Mouse (Mus musculus) bone marrow, adult 2 months (tissue): ENCODE measurements around the gene Apbb2.

Experiments
- CTCF ChIP-seq: fragments of 200-500 bp; IDR thresholded peaks from 2 replicates; pipeline ENCODE4 v1.5.1; 2011; ENCODE audit warnings: low read length, control low read depth; ENCODE audit not compliant: control insufficient read depth, insufficient read depth
- POLR2A ChIP-seq: fragments of 200-500 bp; IDR thresholded peaks from 2 replicates; pipeline ENCODE4 v1.6.1; 2011; ENCODE audit warnings: low read depth, mild to moderate bottlenecking, control low read depth, low read length, borderline replicate concordance; ENCODE audit not compliant: control insufficient read depth

GRCm38 (mm10) chr5:66491907-66492562 lies 126.5 kb downstream of the Apbb2 start:
- TF ChIP-seq CTCF (no peak), POLR2A (no peak)
